Mouse (Mus musculus) cortical plate, adult 2 months (tissue): ENCODE measurements around the gene Mrps15.
A peak's percentile ranks its signal among the peaks of the same experiment; 100 is the strongest.

Experiments used
- CTCF ChIP-seq: fragments of 200-500 bp; IDR thresholded peaks from 2 replicates; pipeline ENCODE4 v1.5.1; 2011; ENCODE audit warnings: mild to moderate bottlenecking, control low read depth, low read length; ENCODE audit not compliant: insufficient read depth; ENCODE audit errors: extremely low read depth
- POLR2A ChIP-seq: fragments of 200-500 bp; IDR thresholded peaks from 2 replicates; pipeline ENCODE4 v1.6.1; 2011; ENCODE audit warnings: mild to moderate bottlenecking, low read length, control low read depth; ENCODE audit not compliant: insufficient read depth; ENCODE audit errors: extremely low read depth

DNA sequence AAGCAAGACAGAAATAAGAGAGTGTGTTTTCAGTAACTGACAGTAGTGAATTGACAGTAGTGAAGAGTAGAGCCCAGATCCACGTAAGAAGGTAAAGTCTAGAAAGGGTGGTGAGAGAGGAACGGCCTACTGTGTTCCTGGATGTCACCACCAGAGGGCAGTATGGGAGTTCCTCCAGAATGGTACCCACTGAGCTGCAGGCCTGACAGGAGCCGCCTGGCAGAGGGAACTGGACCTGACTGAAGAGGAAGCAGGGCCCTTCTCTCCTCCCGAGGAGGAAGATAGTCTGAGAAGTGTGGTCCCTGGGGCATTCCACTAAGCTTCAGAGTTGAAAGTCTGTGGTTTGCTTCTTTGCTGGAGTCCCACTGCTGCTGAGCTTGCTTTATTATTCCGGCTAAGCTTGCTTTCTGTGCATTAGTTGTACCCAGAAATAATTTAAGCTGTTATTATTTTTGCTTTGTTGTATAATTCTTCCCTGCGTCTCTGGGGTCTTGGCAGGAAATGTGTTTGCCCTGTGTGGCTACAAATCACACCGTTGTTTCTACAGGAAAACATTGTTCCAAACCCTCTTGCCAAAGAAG, 39.4 kb downstream of the Mrps15 start:
- TF ChIP-seq CTCF (peak; percentile 88), POLR2A (no peak)
